Mouse (Mus musculus) retina, adult 2 months (tissue): ENCODE data around the gene Kif22.

Experiments
- DNase-seq: peaks from one replicate; pipeline ENCODE4 v3.0.0-alpha.2; 2012; ENCODE audit warnings: low read depth, low spot score

Gene Kif22

GRCm38 (mm10) chr7:127031244-127031643 lies 11.0 kb downstream of the Kif22 start:
- DNase-seq: no peak

- no peak for DNase-seq
Measured at GRCm38 (mm10) chr7:127030172-127030571, 12.1 kb downstream of the Kif22 start.

GRCm38 (mm10) chr7:127027885-127028284 lies 14.4 kb downstream of the Kif22 start:
- DNase-seq: no peak

GRCm38 (mm10) chr7:127026984-127027726 lies 15.1 kb downstream of the Kif22 start, which contains the start of gene Maz:
Maz (minus strand) TSS chr7:127027037.
- peak; percentile 99 for DNase-seq

GRCm38 (mm10) chr7:127026616-127026983 lies 15.7 kb downstream of the Kif22 start:
- no peak for DNase-seq

- no peak for DNase-seq
Measured at GRCm38 (mm10) chr7:127026161-127026600, 16.1 kb downstream of the Kif22 start.

- no peak for DNase-seq
Measured at GRCm38 (mm10) chr7:127025556-127026160, 16.6 kb downstream of the Kif22 start.

GRCm38 (mm10) chr7:127024755-127025555 lies 17.3 kb downstream of the Kif22 start:
- DNase-seq: no peak

- DNase-seq: no peak
Measured at GRCm38 (mm10) chr7:127023896-127024690, 18.2 kb downstream of the Kif22 start.

- DNase-seq: no peak
Measured at GRCm38 (mm10) chr7:127023272-127023691, 19.0 kb downstream of the Kif22 start.

GRCm38 (mm10) chr7:127022528-127023271 lies 19.6 kb downstream of the Kif22 start:
- DNase-seq: no peak

GRCm38 (mm10) chr7:127021563-127022527 lies 20.4 kb downstream of the Kif22 start:
- DNase-seq: no peak

GRCm38 (mm10) chr7:127020901-127021562 lies 21.2 kb downstream of the Kif22 start, which contains the start of the genes Gm42742 and Prrt2:
Gm42742 (minus strand) TSS chr7:127021097.
Prrt2 (minus strand) TSS chr7:127021211.
- no peak for DNase-seq

- DNase-seq: no peak
Measured at GRCm38 (mm10) chr7:127020491-127020890, 21.8 kb downstream of the Kif22 start.

GRCm38 (mm10) chr7:127020031-127020430 lies 22.2 kb downstream of the Kif22 start:
- DNase-seq: no peak

- no peak for DNase-seq
Measured at GRCm38 (mm10) chr7:127019306-127019960, 22.8 kb downstream of the Kif22 start.

GRCm38 (mm10) chr7:127018416-127019305 lies 23.6 kb downstream of the Kif22 start:
- no peak for DNase-seq
